9 mouse cellular contexts compared by ENCODE assay signal in the genomic region with DNA sequence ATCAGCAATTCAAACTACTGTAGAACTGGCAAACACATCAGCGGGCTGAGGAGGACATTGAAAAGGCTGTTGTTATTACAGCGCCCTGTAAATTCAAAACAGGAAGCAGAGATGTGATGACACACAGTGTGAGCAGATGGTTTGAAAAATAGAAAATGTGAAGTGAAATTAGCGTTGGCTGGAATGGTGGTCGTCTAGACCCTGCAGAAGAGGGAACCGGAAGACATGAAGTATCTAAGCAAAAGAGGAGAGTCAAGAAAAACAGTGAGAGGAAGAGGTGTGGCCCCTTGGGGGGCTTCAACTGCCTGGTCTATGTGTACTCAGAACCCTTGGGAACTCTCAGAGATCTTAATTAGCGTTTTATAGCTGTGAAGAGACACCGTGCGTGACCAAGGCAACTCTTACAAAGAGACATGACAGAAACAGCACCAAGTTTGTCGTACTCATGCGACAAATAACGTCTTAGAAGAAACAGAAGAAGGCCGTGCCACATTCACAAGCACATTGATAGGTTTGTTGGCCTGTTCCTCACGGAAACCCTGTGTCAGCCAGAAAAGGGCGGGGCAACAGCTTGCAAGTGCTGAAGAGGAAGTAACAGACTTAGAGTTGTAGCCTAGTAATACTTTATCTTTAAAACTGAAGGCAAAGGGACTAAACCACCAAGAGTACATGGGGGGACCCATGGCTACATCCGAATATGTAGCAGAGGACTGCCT.
DNase-seq lines count a peak whose midpoint lies in the region; ATAC-seq and TF ChIP-seq lines count a peak whose summit lies in the region.
"Had no signal": no experiment of that assay in that cellular context is flagged by ENCODE, and none has a peak within 500 bp of the region (broad histone marks: within the 10 kb centered on the region; RNA-seq: fewer than 3 reads in every experiment).

No protein-coding gene starts in this region.

- no peak overlapping the region for H3K27ac ChIP-seq in layer of hippocampus, adult 2 months
- H3K27ac ChIP-seq in macrophage = peak overlapping the region; percentile 88
- no peak overlapping the region for H3K27ac ChIP-seq in forebrain, embryonic 11.5 days (ENCODE audit: low read depth, low read length)
- H3K27ac ChIP-seq: hindbrain, embryonic 15.5 days had no signal

- ATAC-seq in forebrain, embryonic 11.5 days (replicated peaks; ENCODE audit: low FRiP score) = no peak

- H3K27me3 ChIP-seq in forebrain, embryonic 11.5 days (ENCODE audit: control insufficient read depth, insufficient read depth, low read length) = no peaks in the 10 kb centered on the region
- H3K27me3 ChIP-seq: hindbrain, embryonic 15.5 days had no signal

- H3K9me3 ChIP-seq in forebrain, embryonic 11.5 days (ENCODE audit: control insufficient read depth, low read length) = no peaks in the 10 kb centered on the region
- H3K9me3 ChIP-seq: hindbrain, embryonic 15.5 days had no signal

- H3K79me2 ChIP-seq in macrophage (ENCODE audit: inconsistent target) = no peaks in the 10 kb centered on the region

- 16% methylated on average over 15 of the region's 15 CpGs for WGBS in macrophage (ENCODE audit: missing documents)
- WGBS in forebrain, embryonic 11.5 days = 83% methylated on average over 15 of the region's 15 CpGs

- TF ChIP-seq CTCF in layer of hippocampus, adult 2 months (conservative IDR thresholded peaks at IDR 0.05) = no peak

- H3K4me1 ChIP-seq in forebrain, embryonic 11.5 days (replicated peaks; ENCODE audit: control insufficient read depth, insufficient read depth, low read length) = no peaks in the 10 kb centered on the region
- H3K4me1 ChIP-seq: hindbrain, embryonic 15.5 days had no signal

- H3K9ac ChIP-seq in forebrain, embryonic 11.5 days (ENCODE audit: low read length) = no peak overlapping the region
- H3K9ac ChIP-seq: hindbrain, embryonic 15.5 days had no signal

- DNase-seq in layer of hippocampus, adult 18-20 months (ENCODE audit: low spot score in 2 of 2) = peak; percentile 1 to 11
- DNase-seq in layer of hippocampus, adult 2 months (ENCODE audit: low spot score in 2 of 2) = no peak
- peak; percentile 42 for DNase-seq in adrenal gland, postnatal 14 days
- DNase-seq in kidney, adult 9 months = peak; percentile 34
- peak; percentile 41 to 61 for DNase-seq in thymus, postnatal 36 days
- DNase-seq in left cerebral cortex, adult 8-10 months (ENCODE audit: low spot score in 2 of 2) = no peak
- no peak for DNase-seq in forebrain, embryonic 11.5 days (ENCODE audit: low spot score)

- no peaks in the 10 kb centered on the region for H3K36me3 ChIP-seq in macrophage (ENCODE audit: inconsistent target)
- H3K36me3 ChIP-seq in forebrain, embryonic 11.5 days (ENCODE audit: control insufficient read depth, insufficient read depth, low read length) = no peaks in the 10 kb centered on the region
- H3K36me3 ChIP-seq: hindbrain, embryonic 15.5 days had no signal

- no peak overlapping the region for H3K4me3 ChIP-seq in layer of hippocampus, adult 2 months
- H3K4me3 ChIP-seq in macrophage (ENCODE audit: inconsistent target) = no peak overlapping the region
- no peak overlapping the region for H3K4me3 ChIP-seq in forebrain, embryonic 11.5 days (ENCODE audit: low read depth, low read length)
- H3K4me3 ChIP-seq: hindbrain, embryonic 15.5 days had no signal

- no peak overlapping the region for H3K4me2 ChIP-seq in forebrain, embryonic 11.5 days (ENCODE audit: low read depth, low read length, severe bottlenecking)
- H3K4me2 ChIP-seq: hindbrain, embryonic 15.5 days had no signal

Comparison
In these comparisons a context has a peak if more than half of its experiments do, and no peak if none do; other contexts are left out.
1. DNase-seq: peak in layer of hippocampus, adult 18-20 months (2 of 2), adrenal gland, postnatal 14 days (single experiment), kidney, adult 9 months (single experiment) and thymus, postnatal 36 days (2 of 2); none in layer of hippocampus, adult 2 months (0 of 2), left cerebral cortex, adult 8-10 months (0 of 2) and forebrain, embryonic 11.5 days (single experiment).